Mouse (Mus musculus): ENCODE results near the gene Neurl1a. TPM values are rescaled to one million over a fixed set of nuclear protein-coding genes. Genes with fewer than 3 reads are reported as not detected.

Neurl1a gene
- polyA plus RNA-seq (2014; fragmentation: Nextera tagmentation; extraction: Ambion mirVana), result 4.7 and 5.0 TPM in 2 replicates

- under 1% methylated on average over 88 of the region's 98 CpGs for WGBS
- peak; percentile 73 for DNase-seq (ENCODE audit: low spot score)
- Histone ChIP-seq H3K4me1 (ENCODE audit: control insufficient read depth, insufficient read depth, low read length) (peaks cover 13% of the 10 kb centered on the region; the same call in 1 of the 2 replicates), H3K4me2 (ENCODE audit: low read depth) (peak within 1 kb of the TSS; percentile 100), H3K4me3 (ENCODE audit: low read depth, low read length) (peak within 1 kb of the TSS; percentile 69), H3K9me3 (ENCODE audit: control insufficient read depth, low read length) (no peaks in the 10 kb centered on the region), H3K27ac (ENCODE audit: low read depth, low read length) (no peak within 1 kb of the TSS), H3K36me3 (ENCODE audit: control insufficient read depth, insufficient read depth, low read length) (no peaks in the 10 kb centered on the region), H3K9ac (ENCODE audit: low read length) (peak within 1 kb of the TSS; percentile 61), H3K27me3 (ENCODE audit: control insufficient read depth, insufficient read depth, low read length) (peaks cover 31% of the 10 kb centered on the region)
- ATAC-seq (ENCODE audit: insufficient read depth, low FRiP score, low TSS enrichment), result peak; percentile 63
These were observed at the start of gene Neurl1a for GRCm38 (mm10) chr19:47178431-47179271. TSS of gene Neurl1a (plus strand) at chr19:47178820.

DNA sequence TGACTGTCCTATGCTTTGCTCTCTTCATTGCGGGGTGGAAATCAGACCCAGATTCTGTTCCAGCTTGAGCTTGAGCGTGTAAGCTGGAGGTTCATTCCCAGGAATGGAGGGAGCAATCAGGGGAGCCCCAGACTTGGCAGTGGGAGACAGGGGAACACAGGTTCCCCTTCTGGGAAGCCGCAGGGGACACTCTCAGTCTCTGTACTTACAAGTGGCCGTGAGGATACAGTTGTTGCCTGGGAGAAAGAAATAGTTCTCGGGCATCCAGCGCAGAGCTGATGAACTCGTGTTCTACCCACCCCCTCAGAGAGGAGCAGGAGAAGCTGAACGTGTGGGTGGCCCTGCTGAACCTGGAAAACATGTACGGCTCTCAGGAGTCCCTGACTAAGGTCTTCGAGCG is 49.8 kb upstream of the Neurl1a start:
- Histone ChIP-seq H3K4me1 (ENCODE audit: control insufficient read depth, insufficient read depth, low read length) (no peaks in the 10 kb centered on the region), H3K4me2 (ENCODE audit: low read depth) (no peak overlapping the region), H3K9me3 (ENCODE audit: control insufficient read depth, low read length) (no peaks in the 10 kb centered on the region), H3K9ac (ENCODE audit: low read length) (no peak overlapping the region), H3K36me3 (ENCODE audit: control insufficient read depth, insufficient read depth, low read length) (peaks cover 34% of the 10 kb centered on the region), H3K27me3 (ENCODE audit: control insufficient read depth, insufficient read depth, low read length) (no peaks in the 10 kb centered on the region), H3K4me3 (ENCODE audit: low read depth, low read length) (no peak overlapping the region), H3K27ac (ENCODE audit: low read depth, low read length) (no peak overlapping the region)
- no peak for DNase-seq (ENCODE audit: low spot score)
- ATAC-seq (ENCODE audit: insufficient read depth, low FRiP score, low TSS enrichment), result no peak
- 89% methylated on average over 11 of the region's 11 CpGs for WGBS

DNA sequence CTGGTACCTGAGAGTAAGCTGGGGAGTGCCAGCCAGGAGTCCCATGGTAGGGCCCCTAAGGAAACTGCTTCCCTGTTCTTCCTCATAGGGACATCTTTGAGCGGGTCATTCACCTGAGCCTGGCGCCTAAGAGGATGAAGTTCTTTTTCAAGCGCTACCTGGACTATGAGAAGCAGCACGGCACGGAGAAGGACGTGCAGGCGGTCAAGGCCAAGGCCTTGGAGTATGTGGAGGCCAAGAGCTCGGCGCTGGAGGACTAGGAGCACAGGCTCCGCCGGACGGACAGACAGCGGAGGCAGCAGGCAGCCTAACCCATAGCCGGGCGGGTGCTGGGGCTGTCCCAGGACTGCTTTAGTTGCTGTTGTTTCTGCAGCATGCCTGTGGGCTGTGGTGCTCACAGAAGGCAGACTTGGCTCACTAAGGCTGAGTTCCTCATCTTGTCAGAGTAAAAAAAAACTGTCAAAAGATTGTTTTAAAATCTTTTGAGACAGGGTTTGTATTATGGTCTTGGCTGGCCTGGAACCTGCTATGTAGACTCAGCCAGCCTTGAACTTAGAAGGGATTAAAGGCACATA is 48.0 kb upstream of the Neurl1a start:
- Histone ChIP-seq H3K4me3 (ENCODE audit: low read depth, low read length) (no peak overlapping the region), H3K4me1 (ENCODE audit: control insufficient read depth, insufficient read depth, low read length) (no peaks in the 10 kb centered on the region), H3K9me3 (ENCODE audit: control insufficient read depth, low read length) (no peaks in the 10 kb centered on the region), H3K4me2 (ENCODE audit: low read depth) (no peak overlapping the region), H3K36me3 (ENCODE audit: control insufficient read depth, insufficient read depth, low read length) (peaks cover 29% of the 10 kb centered on the region), H3K27ac (ENCODE audit: low read depth, low read length) (no peak overlapping the region), H3K9ac (ENCODE audit: low read length) (no peak overlapping the region), H3K27me3 (ENCODE audit: control insufficient read depth, insufficient read depth, low read length) (no peaks in the 10 kb centered on the region)
- DNase-seq (ENCODE audit: low spot score) (no peak), ATAC-seq (ENCODE audit: insufficient read depth, low FRiP score, low TSS enrichment) (no peak)
- WGBS, result 96% methylated on average over 15 of the region's 15 CpGs

GRCm38 (mm10) chr19:47133161-47133560 is 45.5 kb upstream of the Neurl1a start:
- 91% methylated on average over 7 of the region's 7 CpGs for WGBS
- Histone ChIP-seq H3K4me2 (ENCODE audit: low read depth) (no peak overlapping the region), H3K27ac (ENCODE audit: low read depth, low read length) (no peak overlapping the region), H3K27me3 (ENCODE audit: control insufficient read depth, insufficient read depth, low read length) (no peaks in the 10 kb centered on the region), H3K4me1 (ENCODE audit: control insufficient read depth, insufficient read depth, low read length) (peaks cover 8% of the 10 kb centered on the region; the same call in 1 of the 2 replicates), H3K4me3 (ENCODE audit: low read depth, low read length) (no peak overlapping the region), H3K36me3 (ENCODE audit: control insufficient read depth, insufficient read depth, low read length) (peaks cover 19% of the 10 kb centered on the region), H3K9me3 (ENCODE audit: control insufficient read depth, low read length) (no peaks in the 10 kb centered on the region), H3K9ac (ENCODE audit: low read length) (no peak overlapping the region)
- ATAC-seq (ENCODE audit: insufficient read depth, low FRiP score, low TSS enrichment) (no peak), DNase-seq (ENCODE audit: low spot score) (no peak)

GRCm38 (mm10) chr19:47135568-47135967 is 43.1 kb upstream of the Neurl1a start:
- 93% methylated on average over 17 of the region's 17 CpGs for WGBS
- no peak overlapping the region for H3K4me2 ChIP-seq (ENCODE audit: low read depth)
- DNase-seq (ENCODE audit: low spot score) (no peak), ATAC-seq (ENCODE audit: insufficient read depth, low FRiP score, low TSS enrichment) (no peak)
- H3K4me1 ChIP-seq (ENCODE audit: control insufficient read depth, insufficient read depth, low read length), result peaks cover 8% of the 10 kb centered on the region; the same call in 1 of the 2 replicates
- H3K4me3 ChIP-seq (ENCODE audit: low read depth, low read length), result no peak overlapping the region
- H3K36me3 ChIP-seq (ENCODE audit: control insufficient read depth, insufficient read depth, low read length), result 0 out of 2 replicates have a peak, but pooled peaks cover 3% of the 10 kb centered on the region
- no peaks in the 10 kb centered on the region for H3K9me3 ChIP-seq (ENCODE audit: control insufficient read depth, low read length)
- no peak overlapping the region for H3K9ac ChIP-seq (ENCODE audit: low read length)
- no peak overlapping the region for H3K27ac ChIP-seq (ENCODE audit: low read depth, low read length)
- H3K27me3 ChIP-seq (ENCODE audit: control insufficient read depth, insufficient read depth, low read length), result no peaks in the 10 kb centered on the region

GRCm38 (mm10) chr19:47136170-47136569 is 42.5 kb upstream of the Neurl1a start:
- H3K36me3 ChIP-seq (ENCODE audit: control insufficient read depth, insufficient read depth, low read length), result 0 out of 2 replicates have a peak, but pooled peaks cover 3% of the 10 kb centered on the region
- H3K4me2 ChIP-seq (ENCODE audit: low read depth), result no peak overlapping the region
- H3K27ac ChIP-seq (ENCODE audit: low read depth, low read length), result no peak overlapping the region
- H3K9me3 ChIP-seq (ENCODE audit: control insufficient read depth, low read length), result no peaks in the 10 kb centered on the region
- peaks cover 8% of the 10 kb centered on the region; the same call in 1 of the 2 replicates for H3K4me1 ChIP-seq (ENCODE audit: control insufficient read depth, insufficient read depth, low read length)
- no peaks in the 10 kb centered on the region for H3K27me3 ChIP-seq (ENCODE audit: control insufficient read depth, insufficient read depth, low read length)
- H3K9ac ChIP-seq (ENCODE audit: low read length), result no peak overlapping the region
- ATAC-seq (ENCODE audit: insufficient read depth, low FRiP score, low TSS enrichment) (no peak), DNase-seq (ENCODE audit: low spot score) (no peak)
- H3K4me3 ChIP-seq (ENCODE audit: low read depth, low read length), result no peak overlapping the region
- WGBS, result 87% methylated on average over 5 of the region's 5 CpGs

GRCm38 (mm10) chr19:47137051-47137581 is 41.5 kb upstream of the Neurl1a start:
- H3K4me1 ChIP-seq (ENCODE audit: control insufficient read depth, insufficient read depth, low read length), result peaks cover 8% of the 10 kb centered on the region; the same call in 1 of the 2 replicates
- no peak for DNase-seq (ENCODE audit: low spot score)
- peak overlapping the region; percentile 41 for H3K4me2 ChIP-seq (ENCODE audit: low read depth)
- ATAC-seq (ENCODE audit: insufficient read depth, low FRiP score, low TSS enrichment), result no peak
- H3K9me3 ChIP-seq (ENCODE audit: control insufficient read depth, low read length), result no peaks in the 10 kb centered on the region
- peak overlapping the region; percentile 48 for H3K9ac ChIP-seq (ENCODE audit: low read length)
- H3K36me3 ChIP-seq (ENCODE audit: control insufficient read depth, insufficient read depth, low read length), result no peaks in the 10 kb centered on the region
- H3K27me3 ChIP-seq (ENCODE audit: control insufficient read depth, insufficient read depth, low read length), result no peaks in the 10 kb centered on the region
- no peak overlapping the region for H3K27ac ChIP-seq (ENCODE audit: low read depth, low read length)
- H3K4me3 ChIP-seq (ENCODE audit: low read depth, low read length), result no peak overlapping the region
- 71% methylated on average over 6 of the region's 6 CpGs for WGBS

GRCm38 (mm10) chr19:47137771-47138421 is 40.7 kb upstream of the Neurl1a start, which contains the start of gene Calhm2:
TSS of gene Calhm2 (minus strand) at chr19:47138294.
- DNase-seq (ENCODE audit: low spot score), result peak; percentile 29
- H3K36me3 ChIP-seq (ENCODE audit: control insufficient read depth, insufficient read depth, low read length), result no peaks in the 10 kb centered on the region
- H3K27ac ChIP-seq (ENCODE audit: low read depth, low read length), result no peak within 1 kb of the TSS
- H3K9ac ChIP-seq (ENCODE audit: low read length), result peak within 1 kb of the TSS; percentile 48
- 9% methylated on average over 28 of the region's 28 CpGs for WGBS
- peak within 1 kb of the TSS; percentile 1 for H3K4me3 ChIP-seq (ENCODE audit: low read depth, low read length)
- no peaks in the 10 kb centered on the region for H3K27me3 ChIP-seq (ENCODE audit: control insufficient read depth, insufficient read depth, low read length)
- no peaks in the 10 kb centered on the region for H3K9me3 ChIP-seq (ENCODE audit: control insufficient read depth, low read length)
- ATAC-seq (ENCODE audit: insufficient read depth, low FRiP score, low TSS enrichment), result no peak
- H3K4me2 ChIP-seq (ENCODE audit: low read depth), result peak within 1 kb of the TSS; percentile 41
- peaks cover 8% of the 10 kb centered on the region; the same call in 1 of the 2 replicates for H3K4me1 ChIP-seq (ENCODE audit: control insufficient read depth, insufficient read depth, low read length)
